Mouse (Mus musculus): ENCODE results near the gene Baiap2l2. TPM values are rescaled to one million over a fixed set of nuclear protein-coding genes. Genes with fewer than 3 reads are reported as not detected.

Gene Baiap2l2
- not detected for total RNA-seq (2023)

DNA sequence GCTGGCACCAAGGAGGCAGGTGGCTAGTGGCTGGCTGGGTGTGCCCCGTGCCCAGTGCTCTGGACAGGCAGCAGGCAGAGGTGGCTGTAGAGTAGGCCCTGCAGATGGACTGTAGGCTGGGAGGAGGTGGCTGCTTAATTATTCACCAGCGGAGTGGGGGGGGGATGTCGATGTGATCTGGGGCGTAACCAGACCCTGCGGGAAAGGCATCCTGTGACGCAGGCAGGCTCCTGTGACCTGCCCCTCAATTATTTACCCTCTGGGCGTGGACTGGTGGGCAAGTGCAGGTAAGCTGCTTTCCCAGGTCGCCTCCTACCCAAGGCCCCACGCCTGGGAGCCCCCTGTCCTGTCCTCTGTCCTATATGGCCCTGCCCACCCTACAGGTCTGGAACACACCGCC lies at the start of gene Baiap2l2:
Baiap2l2 (minus strand) TSS at position 139 of the 400 bp plus-strand sequence.

DNA sequence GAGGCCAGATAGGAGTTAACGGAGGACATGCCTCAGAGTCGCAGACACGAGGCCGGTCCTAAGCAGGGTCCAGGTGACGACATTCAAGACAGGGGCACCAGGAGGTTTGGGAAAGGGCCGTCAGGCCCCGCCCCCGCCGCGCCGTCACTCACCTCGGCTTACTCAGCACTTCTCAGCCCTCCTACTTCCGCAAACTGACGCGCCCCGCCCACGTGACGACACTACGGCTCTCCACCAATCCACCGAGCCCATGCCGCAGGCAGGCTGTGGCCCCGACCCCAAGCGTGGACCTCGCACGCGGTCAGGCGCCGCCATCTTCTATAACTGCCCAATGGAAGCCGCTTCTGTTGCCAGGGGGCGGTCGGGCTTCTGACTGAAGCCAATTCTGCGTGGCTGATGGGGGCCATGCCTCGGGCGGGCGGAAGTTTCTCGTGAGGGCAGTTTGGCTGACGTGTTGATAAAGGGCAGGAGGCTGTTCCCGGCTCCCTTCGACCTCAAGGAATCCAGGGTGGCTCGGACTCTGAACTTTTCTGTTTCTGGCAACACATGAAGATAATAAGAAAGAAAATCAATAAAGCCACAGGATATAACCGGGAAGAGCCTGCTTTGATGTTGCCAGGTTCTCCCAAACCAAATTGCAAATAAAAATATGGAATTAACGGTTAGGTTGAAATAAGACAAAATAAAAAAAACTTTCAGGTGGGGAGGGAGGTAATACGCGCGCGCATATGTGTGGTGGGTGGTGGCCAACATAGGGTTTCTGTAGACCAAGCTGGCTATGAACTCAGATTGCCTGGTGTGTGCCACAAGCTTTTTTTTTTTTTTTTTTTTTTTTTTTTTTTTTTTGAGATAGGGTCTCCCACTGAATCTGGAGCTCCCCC lies 43.0 kb upstream of the Baiap2l2 start, which contains the start of gene Pla2g6:
Pla2g6 (minus strand) TSS at position 333 of the 881 bp plus-strand sequence.

DNA sequence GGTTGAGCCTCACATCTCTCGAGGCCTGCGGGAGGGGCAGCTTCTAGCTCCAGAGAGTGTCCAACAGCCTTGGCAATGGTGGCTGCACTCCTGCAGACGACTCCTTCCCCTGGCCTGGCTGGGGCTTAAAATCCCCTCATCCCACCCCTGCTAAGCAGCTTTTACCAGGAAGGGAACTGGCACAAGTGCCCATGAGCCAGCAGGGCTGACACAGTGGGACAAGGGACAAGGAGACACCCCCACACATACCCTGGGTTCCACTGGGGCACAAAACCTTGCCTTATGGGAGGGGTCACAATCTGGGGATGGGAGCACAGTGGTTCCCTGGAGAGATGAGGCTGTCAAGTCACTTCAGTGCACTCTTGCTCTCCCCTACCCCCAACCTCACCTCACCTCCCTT lies 30.7 kb downstream of the Baiap2l2 start, which contains the start of gene Slc16a8:
Slc16a8 (minus strand) TSS at position 101 of the 400 bp plus-strand sequence.

DNA sequence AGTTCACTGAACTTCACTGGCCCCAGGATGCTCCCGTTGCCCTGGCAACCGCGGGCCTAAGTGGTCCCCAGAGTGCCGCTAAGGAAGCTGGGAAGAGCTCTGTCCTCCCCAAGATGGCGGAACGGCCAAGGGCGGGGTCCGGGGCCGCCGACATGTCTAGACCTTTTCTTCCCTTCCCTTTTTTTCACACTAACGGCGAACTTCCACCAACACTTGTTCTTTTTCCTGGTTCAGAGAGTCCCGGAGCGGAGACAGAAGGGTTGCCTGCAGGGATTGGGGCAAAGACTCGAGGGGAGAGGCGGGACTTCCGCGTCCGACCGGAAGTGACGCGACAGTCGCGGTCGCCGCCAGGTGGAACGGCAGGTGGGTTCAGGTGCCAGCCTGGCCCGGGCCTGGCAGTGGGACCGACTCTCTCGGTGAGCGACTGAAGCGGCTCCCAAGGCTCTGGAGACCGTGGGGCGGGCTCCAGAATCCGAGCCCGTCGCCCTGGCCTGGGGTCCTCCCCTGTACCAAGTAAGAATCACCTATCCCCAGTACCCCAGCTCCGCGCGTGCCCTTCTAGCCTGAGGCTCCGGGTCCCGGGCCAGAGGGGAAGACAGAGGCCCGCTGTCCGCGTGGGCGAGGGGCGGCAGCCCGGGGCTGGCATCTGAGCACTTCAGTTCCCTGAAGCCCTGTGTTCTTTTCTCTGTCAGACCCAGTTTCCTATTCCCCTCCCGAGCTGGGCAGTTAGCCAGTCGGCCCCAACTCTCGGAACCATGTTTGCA lies 56.1 kb downstream of the Baiap2l2 start, which contains the start of the genes Pick1 and Gm49486:
Pick1 (plus strand) TSS at position 116 of the 764 bp plus-strand sequence.
Gm49486 (plus strand) TSS at position 334 of the 764 bp plus-strand sequence.

Other genes with a start within 250 kb of the Baiap2l2 start
- not detected for gene Galr3, start 243.7 kb downstream of the Baiap2l2 start, total RNA-seq (2023)
- 10 to 100 TPM; 14.7 to 17.8 TPM for gene Ankrd54, start 222.6 kb downstream of the Baiap2l2 start, total RNA-seq (2023)
- 10 to 100 TPM; 90.7 to 95.1 TPM for gene Eif3l, start 210.4 kb downstream of the Baiap2l2 start, total RNA-seq (2023)
- 10 to 100 TPM; 13.9 to 16.0 TPM for gene Micall1, start 176.6 kb downstream of the Baiap2l2 start, total RNA-seq (2023)
- 10 to 100 TPM; 49.3 to 59.7 TPM for gene Polr2f, start 144.5 kb downstream of the Baiap2l2 start, total RNA-seq (2023)
- gene 1700088E04Rik, start 144.3 kb downstream of the Baiap2l2 start, total RNA-seq (2023), result under 1 TPM in 1 of 2 experiments, not detected in 1; 0.42 TPM
- gene Sox10, start 120.3 kb downstream of the Baiap2l2 start, total RNA-seq (2023), result not detected
- gene Pick1, start 56.4 kb downstream of the Baiap2l2 start, total RNA-seq (2023), result 10 to 100 TPM; 12.3 to 12.7 TPM
- under 1 TPM in 1 of 2 experiments, not detected in 1; 0.21 TPM for gene Gm49486, start 56.1 kb downstream of the Baiap2l2 start, total RNA-seq (2023)
- gene Slc16a8, start 30.8 kb downstream of the Baiap2l2 start, total RNA-seq (2023), result not detected
- gene Pla2g6, start 42.9 kb upstream of the Baiap2l2 start, total RNA-seq (2023), result 1 to 10 TPM; 4.7 to 7.8 TPM
- 10 to 100 TPM; 70.0 to 72.2 TPM for gene Maff, start 61.1 kb upstream of the Baiap2l2 start, total RNA-seq (2023)
- 100 to 1,000 TPM in 1 of 2 experiments, 10 to 100 TPM in 1; 94.0 to 114 TPM for gene Tmem184b, start 118.0 kb upstream of the Baiap2l2 start, total RNA-seq (2023)
- 100 to 1,000 TPM; 144 to 153 TPM for gene Csnk1e, start 170.0 kb upstream of the Baiap2l2 start, total RNA-seq (2023)
- gene Kcnj4, start 219.7 kb upstream of the Baiap2l2 start, total RNA-seq (2023), result not detected
- gene Kdelr3, start 230.9 kb upstream of the Baiap2l2 start, total RNA-seq (2023), result not detected

Measured in monocyte, adult 59 days (primary cell).